Mouse (Mus musculus): ENCODE data around the gene Igf2bp2.

GRCm38 (mm10) chr16:22182286-22182685 is 19.2 kb upstream of the Igf2bp2 start:
- TF ChIP-seq CTCF (conservative IDR thresholded peaks at IDR 0.05; ENCODE audit: low read length) (no peak), POU5F1 (IDR thresholded peaks at IDR 0.05; ENCODE audit: borderline replicate concordance, low read length) (no peak), NANOG (IDR thresholded peaks at IDR 0.05; ENCODE audit: borderline replicate concordance, low read length) (no peak)
